Mouse (Mus musculus) T-cell, adult 2 months (primary cell): ENCODE data around the gene Pnrc1.

Experiments
- DNase-seq: peaks from one replicate; pipeline ENCODE4 v3.0.0; 2022; ENCODE audit warnings: low spot score

Pnrc1 gene

GRCm38 (mm10) chr4:33224003-33224675 lies 65.8 kb downstream of the Pnrc1 start:
- no peak for DNase-seq

- DNase-seq = no peak
Observed at GRCm38 (mm10) chr4:33221847-33222246, 68.1 kb downstream of the Pnrc1 start.

DNA sequence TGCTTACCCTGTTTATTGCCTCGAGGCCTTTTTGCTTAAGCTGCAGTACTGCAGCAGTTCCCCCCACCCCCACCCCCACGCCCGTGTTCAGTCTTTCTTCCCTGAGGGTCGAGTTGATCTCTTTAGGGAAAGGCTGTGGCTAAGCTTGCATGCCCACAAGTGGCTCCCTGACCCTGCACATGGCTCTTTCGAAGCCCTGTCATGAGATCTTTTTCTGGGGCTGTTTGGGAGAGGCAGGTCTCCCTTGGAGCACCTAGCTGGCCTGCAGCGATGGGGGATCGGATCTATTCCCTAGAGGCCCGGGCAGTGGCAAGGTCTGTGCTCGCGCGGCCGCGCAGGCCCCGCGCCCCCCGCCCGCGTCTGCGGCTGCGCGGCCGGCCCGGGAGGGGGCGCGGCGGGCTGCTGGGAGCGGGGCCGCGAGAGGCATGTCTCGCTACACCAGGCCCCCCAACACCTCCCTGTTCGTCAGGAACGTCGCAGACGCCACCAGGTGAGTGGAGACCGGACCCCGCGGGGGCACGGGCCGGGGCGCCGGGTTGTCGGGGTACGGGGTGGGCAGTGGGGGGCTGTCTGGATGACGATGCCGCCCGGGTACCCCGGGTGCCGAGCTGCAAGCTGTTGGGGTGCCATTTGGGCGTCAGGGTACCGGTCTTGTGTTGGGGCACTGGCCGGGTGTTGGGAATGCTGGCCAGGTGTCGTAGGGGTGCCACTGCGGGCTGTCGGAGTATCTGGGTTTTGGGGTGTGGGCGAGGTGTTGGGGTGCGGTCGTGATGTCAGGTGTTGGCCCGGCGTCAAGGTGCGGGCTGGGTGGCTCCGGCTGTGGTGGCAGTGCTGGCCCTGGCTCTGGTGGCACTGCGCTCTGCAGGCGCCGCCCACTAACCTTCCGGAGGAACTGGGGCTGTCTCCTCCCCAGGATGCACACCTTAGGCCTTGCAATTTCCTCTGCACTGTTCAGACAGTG lies 80.8 kb downstream of the Pnrc1 start, which contains the start of gene Srsf12:
Gene Srsf12, plus strand, starts transcription at position 111 of the 961 bp plus-strand sequence.
- peak; percentile 64 for DNase-seq

DNA sequence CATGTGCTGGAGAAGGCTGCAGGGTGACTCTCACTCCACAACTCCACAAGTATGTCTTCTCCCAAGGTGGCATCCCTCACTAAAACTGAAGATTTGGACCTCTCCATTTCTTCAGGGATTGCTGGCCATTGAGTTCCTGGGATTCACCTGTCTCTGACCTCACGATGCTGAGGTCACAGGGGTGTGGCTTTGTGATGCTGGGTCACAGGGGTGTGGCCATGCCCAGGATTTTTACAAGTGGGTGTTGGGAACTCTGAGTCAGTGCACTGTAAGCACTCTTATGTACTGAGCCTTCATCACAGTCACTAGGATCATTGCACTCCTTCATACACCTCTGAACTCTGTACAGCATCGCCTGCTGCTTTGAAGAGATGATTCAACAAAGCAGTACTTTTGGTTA lies 82.4 kb downstream of the Pnrc1 start:
- DNase-seq = no peak

- DNase-seq = peak; percentile 34
Observed at GRCm38 (mm10) chr4:33204682-33205081, 85.3 kb downstream of the Pnrc1 start.

DNA sequence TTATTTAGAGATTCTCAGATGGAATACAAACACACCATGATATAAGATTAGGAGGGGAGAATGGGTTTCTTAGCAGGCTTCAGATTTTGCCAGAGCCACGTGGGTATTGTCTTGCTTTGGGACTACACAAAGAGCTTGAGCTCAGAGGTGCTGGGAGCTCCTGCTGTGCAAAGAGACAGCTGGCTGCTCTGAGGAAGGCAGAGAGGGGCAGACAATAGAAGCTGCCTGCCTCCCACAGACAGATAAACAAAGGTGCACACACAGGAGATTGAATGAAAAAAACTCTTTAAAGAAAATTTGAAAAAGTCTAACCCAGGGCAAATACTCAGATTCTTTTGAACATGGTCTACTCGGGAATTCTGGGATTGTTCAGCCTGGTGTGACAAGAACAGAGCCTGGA lies 91.8 kb downstream of the Pnrc1 start:
- DNase-seq = no peak
